Mouse (Mus musculus): ENCODE data around the gene Prex1. TPM values are rescaled to one million over a fixed set of nuclear protein-coding genes. Genes with fewer than 3 reads are reported as not detected.

Prex1 gene
- total RNA-seq (2023), result 100 to 1,000 TPM; 171 to 190 TPM

DNA sequence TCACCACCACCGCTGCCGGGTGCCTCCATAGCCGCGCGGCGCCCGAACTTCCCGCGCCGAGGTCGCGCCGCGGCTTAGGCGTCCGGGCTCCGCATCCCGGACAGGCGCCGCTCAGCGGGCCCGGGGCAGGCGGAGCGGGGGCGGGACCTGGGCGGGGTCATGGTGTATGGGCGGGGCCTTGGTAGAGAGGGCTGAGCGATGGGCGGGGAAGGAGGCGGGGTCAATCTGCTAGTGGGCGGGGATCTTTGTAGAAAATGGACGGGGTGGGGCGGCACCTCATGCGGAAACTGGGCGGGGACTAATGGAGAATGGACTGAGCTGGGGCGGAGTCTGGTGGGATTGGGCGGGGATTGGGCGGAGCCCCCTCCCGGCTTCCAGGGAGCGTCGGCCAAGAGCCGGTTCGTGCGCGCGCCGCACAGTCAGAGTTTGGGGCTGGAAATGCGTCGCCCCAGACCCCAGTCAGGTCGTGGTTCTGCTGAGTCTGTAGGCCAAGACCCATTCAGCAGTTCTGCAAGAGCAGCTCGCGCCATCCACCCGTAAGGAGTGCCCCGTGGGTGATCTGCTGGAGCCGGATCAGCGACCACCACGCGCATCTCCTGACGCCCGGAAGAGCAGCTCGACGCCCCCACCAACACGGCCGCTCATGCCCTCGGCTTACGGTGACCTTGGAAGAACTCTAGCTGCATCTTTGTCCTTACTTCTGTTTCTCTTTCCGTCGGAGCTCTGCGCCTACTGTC lies at the start of gene Prex1:
Gene Prex1, minus strand, starts transcription at position 143 of the 737 bp plus-strand sequence.

Other genes starting within 250 kb of the Prex1 start
- 1 to 10 TPM; 2.0 to 3.8 TPM for gene Trp53rkb, start 78.7 kb upstream of the Prex1 start, total RNA-seq (2023)
- 10 to 100 TPM; 34.8 to 35.7 TPM for gene Arfgef2, start 91.8 kb upstream of the Prex1 start, total RNA-seq (2023)
- gene Cse1l, start 192.2 kb upstream of the Prex1 start, total RNA-seq (2023), result 10 to 100 TPM; 38.0 to 39.7 TPM

Measured in neutrophil, adult 83 days (primary cell).